Mouse (Mus musculus) lung, adult 18-20 months (tissue): ENCODE measurements around the gene Lyzl4.

Experiments used
- DNase-seq, 2 experiments: peaks; one replicate each; pipeline ENCODE4 v3.0.0; 2022; ENCODE audit warnings: mixed read lengths in 2 of 2

Gene Lyzl4

DNA sequence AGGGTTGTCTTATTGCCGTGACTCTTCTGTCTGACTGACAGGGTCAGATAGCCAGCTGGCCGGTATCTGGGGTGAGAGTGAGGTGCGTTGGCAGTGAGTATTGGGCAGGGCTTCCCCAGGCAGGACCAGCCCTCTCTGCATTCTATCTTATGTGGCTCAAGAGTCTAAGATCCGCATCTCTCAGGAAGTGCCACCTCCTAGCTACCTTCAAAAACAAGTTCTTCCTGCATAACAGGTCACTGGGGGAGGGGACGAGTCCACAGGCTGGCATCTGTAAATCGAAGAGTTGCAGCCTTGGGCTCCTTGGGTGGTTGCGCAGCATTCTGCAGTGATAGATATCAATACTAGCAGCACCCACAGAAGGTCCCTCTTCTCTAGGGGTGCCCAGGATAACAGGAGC is 5.1 kb upstream of the Lyzl4 start:
- peak in 1 of 2 experiments; percentile 48 for DNase-seq

DNA sequence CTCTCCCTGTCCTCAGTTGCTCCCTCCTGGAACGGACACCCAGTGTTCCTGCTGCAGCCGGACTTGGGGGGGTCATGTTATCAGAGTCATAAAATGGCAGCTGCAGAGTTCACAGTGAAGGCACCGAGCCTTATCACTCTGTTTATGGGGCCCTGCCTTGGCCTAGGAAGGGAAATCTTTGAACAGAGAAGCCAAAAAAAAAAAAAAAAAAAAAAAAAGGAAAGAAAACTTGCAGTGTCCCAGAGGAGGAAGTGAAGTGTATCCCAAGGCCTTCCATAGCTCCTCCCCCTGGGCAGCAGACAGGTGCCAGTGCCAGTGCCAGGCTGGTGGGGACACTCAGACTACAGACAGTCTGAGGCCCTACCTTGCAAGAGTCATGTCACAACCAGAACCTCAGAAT is 3.0 kb upstream of the Lyzl4 start:
- peak in 1 of 2 experiments; percentile 28 for DNase-seq

DNA sequence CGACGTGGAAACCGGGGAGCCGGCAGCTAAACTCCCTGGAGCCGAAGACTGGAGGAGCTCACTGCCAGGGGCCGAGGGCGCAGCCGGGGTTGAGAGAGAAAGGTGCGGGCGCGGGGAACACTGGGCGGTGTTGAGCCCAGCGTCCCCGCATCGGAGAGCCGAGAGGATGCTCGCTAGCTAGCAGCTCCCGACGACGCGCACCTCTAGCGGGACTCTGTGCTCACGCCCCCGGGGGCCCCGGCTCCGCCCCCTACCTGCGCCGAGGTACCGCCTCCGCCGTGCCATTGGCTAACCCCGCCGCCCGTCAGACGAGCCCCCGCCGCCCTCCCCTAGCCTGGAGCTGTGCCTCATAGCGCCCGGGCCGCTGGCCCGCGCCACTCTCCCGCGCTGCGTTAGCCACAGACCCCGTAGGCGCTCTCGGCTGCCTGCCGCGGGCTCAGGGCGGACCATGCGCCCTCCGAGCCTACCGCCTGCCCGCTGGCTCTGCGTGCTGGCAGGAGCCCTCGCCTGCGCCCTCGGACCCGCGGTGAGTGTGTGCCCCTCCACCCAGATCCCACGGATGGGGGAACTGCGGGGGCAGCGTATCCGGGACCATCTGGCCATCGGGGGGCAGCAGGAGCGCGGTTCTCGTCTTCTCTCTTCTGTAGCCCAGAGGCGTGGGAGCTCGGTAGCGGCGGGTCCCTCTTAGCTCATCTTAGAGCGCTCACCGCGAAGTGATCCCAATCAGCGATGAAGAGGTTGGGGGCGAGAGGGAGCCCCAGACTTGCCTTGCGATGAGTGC is 695 bp upstream of the Lyzl4 start, which contains the start of gene Vipr1:
Gene Vipr1 (plus strand): TSS at position 316 of the 781 bp plus-strand sequence.
- peak; percentile 86 to 87 for DNase-seq

DNA sequence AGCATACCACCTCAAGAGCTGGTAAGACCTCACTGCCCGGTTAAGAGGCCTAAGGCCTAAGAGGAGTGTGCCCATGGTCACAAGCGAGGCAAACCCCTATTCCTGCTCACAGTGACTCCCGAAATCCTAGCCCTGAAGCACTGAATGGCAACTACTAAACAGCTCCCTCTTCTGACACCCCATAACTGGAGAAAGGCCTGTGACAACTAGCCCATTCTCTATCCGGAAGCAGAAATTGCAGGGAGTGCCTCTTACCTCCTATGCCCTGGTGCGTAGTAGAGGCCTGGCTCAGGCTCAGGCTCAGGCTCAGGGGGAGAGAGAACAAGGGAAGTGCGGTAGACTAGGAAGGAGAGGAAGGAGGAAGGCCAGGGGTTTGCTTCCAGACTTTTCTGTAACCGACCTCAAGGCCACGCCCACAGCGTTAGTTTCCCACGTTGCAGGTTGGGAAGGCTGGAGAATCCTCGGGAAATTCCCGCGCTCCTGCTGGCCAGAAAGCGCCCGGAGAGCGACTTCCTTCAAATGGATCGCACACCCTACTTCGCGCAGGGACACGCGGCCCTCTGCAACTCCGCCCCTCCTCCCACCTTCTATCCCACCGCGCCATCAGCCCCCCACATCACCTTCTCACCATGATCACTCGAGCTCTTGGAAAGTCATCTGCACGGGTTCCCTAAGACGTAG is 521 bp downstream of the Lyzl4 start:
- peak; percentile 52 to 54 for DNase-seq

DNA sequence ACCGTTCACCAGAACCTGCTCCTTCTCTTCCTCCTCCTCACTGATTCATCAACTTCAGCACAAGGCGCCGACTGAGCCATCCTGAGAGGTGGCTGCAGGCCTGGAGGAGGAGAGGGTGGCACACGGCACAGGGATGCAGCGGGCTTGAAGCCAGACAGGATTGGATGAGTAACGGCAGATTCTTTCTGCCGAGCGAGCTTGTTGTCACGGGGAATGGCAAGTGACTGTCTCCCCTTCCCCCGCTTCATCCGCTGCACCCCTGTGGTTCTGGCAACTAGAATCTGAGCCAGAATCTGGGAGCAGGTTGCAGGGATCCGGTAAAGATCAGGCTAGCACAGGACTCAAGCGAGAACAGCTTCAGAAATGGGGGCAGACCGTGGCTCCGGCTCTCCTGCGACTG is 2.1 kb downstream of the Lyzl4 start:
- no peak for DNase-seq

DNA sequence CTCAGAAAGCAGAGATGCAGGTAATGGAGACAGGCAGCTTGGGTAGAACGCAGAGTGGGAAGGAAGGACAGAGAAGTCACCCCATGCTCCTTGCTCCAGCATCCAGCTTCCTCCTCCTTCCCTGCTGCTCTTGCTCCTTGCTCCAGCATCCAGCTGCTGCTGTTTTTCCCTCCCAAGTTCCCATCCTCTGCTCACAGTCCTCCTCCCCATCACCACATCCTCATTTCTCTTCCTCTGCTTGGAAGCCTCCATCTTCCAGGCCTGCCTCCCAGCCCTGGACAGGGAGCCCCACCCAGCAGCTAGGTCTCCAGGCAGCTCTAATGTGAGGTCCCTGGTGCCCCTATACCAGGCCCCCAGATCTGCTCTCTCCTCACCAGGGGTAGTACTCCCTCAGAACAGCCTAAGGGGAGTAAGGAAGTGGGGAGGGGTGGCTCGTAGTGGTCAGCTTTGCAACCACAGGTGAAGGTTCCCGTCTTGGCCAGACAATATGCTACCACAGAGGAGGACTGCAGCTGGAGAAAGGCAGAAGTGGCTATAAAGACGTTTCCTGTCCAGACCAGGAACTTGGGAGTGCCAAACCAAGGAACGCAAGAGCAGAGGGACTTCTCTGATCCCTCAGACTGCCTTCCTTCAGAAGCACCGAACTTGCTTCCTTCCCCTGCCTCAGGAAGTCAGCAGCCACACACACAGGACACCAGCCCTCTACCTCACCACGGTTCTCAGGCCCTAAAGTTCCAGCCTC is 5.9 kb downstream of the Lyzl4 start:
- DNase-seq: no peak

DNA sequence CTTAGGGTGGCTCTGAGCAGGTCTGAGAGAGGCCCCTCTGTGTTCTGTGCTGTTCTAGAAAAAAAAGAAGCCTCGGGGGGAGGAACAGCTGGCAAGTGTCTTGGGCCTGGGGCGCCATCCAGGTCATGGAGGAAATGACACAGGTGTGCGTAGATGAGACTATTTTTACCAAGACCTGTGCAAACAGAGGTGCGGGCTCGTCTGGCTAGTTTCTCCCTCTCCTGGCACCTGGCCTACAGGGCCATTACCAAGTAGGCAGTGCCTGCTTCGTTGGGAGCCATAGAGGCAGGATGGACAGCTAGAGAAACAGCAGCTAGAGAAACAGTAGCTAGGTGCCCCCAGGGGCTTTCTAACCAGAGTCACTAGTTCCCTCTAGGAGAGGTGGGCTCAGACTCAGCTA is 8.6 kb downstream of the Lyzl4 start:
- DNase-seq: peak; percentile 52 to 68

DNA sequence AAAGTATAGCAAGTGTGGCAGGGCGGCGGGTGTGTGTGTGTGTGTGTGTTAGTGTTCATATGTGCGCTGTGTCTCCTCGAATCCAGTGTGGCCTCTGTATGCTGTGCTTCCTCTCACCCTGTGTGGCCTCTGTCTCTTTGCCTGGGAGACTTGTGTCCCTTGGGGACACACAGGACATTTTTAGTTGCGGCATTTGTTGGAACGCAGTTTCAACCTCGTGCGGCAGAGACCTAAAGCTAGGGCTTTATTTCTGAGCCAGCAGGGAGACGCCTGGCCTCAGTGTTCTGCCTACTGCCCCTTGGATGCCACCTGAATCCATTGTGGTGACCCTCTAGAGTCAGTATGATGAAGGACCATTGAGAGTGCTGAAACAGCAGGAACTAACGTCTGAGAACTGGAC is 9.0 kb downstream of the Lyzl4 start:
- DNase-seq: no peak

DNA sequence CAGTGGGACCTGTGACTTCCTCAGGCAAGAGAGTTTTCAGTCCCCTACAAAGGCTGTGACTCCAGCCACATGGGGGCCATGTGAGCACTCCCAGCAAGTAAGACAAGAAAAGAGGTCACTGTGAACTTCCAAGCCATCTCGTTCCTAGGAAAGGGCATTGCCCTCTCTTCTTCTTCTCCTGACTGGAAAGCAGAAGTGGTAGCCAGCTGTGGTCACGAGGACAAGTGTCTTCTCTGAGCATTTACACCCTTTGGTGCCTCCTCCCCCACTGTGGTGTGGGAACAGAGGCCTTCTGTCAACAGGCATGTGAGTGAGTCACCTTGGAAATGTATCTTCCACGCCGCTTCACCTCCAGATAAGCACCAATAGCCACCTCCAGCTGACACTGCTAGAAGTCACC is 9.9 kb downstream of the Lyzl4 start:
- peak; percentile 50 to 52 for DNase-seq

DNA sequence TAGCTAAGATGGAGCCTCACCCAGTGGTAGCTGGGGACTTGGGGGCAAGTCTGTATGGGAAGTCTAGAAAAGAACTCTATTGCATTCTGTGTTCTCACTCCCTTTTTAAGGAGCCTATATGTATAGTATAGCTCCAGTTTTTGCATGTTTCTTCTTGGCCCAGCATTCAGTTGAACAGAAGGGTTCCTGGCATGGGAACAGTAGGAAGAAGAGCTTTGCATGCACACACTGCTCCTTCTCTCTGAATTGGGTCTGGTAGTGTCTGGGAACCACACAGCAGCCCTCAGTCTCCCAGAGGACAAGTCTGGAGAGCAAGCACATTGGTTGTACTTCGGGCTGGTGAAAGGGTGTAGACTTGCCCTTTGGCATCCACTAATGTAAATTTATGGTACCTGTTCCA is 11.3 kb downstream of the Lyzl4 start:
- DNase-seq: no peak

DNA sequence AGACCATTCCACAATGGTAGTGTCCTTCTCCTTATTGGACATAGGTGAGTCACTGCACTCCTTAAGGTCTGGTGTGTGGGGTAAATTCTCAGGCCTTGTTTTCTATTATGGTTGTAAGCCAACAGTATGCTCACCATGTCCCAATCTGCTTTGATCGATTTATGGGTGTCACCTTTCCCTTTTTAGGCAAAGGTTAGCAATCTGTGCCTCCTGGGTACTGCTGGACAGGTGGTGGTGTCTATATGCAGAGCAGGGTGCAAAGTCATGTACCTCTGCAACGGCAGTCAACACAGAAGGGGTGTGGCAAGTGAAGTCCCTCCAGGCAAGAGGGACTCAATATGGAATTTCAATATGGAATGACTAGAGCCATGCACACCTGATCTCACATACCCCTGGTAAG is 17.0 kb downstream of the Lyzl4 start:
- no peak for DNase-seq

DNA sequence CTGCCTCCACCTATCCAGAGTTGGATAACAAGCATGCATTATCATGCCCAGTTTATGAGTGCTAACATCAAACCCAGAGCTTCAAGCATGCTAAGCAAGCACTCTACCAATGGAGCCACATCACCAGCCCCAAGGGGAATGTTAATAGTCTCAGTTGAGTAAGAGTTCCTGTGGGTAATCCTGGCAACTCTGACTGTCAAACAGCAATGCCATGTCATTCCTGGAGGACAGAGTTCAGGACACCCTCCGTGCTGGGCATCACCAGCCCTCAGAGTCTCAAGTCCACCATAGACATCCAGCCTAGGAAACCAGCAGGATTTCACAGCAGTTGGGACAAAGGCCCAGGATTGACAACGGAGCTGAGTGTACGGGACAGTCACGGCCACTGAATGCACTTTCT is 18.7 kb downstream of the Lyzl4 start:
- no peak for DNase-seq

DNA sequence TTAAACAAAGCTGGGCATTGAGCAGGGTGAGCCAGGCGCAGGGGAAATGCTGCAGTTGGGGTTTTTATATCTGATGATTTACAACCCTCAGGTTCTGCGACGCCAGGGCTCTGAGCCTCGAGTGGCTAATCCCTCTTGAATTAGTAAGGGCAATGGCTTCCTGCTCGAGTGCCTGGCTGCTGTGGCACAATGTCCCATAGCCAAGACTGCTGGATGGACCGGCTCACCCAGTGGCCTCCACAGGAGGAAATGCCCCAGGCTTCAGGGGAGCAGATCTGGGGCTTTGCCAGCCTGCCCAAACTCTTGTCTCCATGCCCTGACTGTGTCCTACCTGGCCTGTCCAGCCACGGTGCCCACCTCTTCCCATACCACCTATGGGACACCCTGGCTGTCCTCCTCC is 22.5 kb downstream of the Lyzl4 start:
- peak; percentile 54 to 63 for DNase-seq

DNA sequence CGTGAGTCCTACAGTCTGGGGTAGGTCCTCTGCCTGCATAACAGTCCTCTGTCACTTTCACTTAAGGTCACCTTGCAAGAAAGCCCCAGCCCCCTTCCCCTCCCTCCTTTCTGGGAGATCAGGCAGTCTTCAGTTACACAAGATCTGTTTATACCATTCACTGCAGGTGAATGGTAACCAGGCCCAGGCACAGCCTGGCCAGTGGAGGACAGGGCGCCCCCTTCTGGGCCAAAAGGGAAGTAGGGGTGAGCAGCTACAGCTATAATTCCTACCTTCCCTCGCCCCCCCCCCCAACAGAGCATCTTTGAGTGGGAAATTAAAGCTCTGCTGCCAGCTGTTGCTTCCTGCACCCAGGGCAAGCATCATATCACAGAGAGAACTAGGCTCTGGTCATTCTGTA is 25.4 kb downstream of the Lyzl4 start:
- peak in 1 of 2 experiments; percentile 42 for DNase-seq

DNA sequence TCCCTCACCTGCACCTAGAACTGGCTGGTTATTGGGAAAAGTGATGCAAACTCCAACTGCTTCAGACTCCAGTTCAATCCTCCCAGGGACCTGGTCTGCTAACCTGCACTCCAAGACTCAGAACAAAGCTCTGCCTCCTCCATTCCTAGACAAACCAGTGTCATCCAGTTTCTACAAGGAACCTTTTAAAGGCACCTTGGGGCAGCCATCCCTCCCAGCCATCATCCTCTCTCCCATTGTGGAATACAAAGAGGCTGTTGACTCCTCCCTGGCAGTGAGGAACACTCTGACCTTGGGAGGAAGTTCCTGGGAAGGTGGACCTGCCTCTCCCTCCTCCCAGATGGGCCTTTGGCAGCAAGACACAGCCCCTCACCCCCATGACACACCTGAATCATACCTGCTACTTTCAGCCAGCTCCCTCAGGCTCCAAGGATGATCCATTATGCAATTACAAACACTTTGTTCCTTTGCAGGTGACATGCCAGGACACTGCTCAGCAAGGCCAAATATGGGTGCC is 27.6 kb downstream of the Lyzl4 start:
- DNase-seq: no peak

DNA sequence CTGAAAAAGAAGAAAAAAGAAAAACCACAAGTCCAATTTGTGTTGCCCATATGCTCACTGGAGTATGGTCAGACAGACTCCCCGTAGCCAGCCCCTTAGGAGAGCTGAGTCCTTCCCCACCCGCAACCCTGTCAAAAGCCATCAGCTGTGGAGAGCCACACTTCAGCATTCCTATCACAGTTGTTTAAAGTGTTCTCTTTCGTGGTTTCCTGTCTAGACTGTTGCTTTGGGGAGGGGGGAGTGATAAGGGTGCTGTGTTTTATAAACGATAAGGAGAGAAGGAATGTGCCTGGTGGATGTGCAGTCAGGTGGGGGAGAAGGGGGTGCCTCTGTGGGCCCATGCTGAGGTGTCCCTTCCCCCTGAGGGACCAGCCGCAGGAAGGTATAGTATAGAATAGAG is 28.7 kb downstream of the Lyzl4 start:
- no peak for DNase-seq

DNA sequence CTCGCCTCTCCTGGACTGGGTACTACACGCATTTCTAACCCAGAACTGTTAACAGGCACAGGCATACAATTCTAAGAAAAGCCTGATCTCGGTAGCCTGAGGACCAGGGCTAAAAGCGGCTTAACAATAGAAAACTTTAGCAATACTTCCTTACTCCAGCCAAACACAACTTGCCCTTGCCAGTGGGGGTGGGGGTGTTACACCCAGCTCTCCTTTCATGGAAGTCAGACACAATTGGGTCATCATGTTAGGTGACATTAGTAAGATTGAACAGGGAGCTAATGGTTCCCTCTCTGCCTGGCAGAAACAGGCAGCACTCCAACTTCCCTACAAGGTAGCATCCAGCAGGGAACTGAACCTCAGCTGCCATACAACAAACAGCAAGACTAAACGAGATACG is 32.5 kb downstream of the Lyzl4 start:
- DNase-seq: no peak

DNA sequence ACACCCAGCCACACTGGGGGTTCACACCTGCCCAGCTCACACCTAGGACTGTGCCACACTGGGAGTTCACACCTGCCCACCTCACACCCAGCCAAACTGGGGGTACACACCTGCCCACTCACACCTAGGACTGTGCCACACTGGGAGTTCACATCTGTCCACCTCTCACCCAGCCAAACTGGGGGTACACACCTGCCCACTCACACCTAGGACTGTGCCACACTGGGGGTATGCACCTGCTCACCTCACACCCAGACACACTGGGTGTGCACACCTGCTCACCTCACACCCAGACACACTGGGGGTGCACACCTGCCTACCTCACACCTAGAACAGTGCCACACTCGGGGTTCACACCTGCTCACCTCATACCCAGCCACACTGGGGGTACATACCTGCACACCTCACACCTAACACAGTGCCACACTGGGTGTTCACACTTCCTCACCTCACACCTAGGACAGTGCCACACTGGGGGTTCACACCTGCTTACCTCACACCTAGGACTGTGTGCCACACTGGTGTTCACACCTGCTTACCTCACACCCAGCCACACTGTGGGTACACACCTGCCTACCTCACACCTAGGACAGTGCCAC is 35.3 kb downstream of the Lyzl4 start:
- DNase-seq: no peak

DNA sequence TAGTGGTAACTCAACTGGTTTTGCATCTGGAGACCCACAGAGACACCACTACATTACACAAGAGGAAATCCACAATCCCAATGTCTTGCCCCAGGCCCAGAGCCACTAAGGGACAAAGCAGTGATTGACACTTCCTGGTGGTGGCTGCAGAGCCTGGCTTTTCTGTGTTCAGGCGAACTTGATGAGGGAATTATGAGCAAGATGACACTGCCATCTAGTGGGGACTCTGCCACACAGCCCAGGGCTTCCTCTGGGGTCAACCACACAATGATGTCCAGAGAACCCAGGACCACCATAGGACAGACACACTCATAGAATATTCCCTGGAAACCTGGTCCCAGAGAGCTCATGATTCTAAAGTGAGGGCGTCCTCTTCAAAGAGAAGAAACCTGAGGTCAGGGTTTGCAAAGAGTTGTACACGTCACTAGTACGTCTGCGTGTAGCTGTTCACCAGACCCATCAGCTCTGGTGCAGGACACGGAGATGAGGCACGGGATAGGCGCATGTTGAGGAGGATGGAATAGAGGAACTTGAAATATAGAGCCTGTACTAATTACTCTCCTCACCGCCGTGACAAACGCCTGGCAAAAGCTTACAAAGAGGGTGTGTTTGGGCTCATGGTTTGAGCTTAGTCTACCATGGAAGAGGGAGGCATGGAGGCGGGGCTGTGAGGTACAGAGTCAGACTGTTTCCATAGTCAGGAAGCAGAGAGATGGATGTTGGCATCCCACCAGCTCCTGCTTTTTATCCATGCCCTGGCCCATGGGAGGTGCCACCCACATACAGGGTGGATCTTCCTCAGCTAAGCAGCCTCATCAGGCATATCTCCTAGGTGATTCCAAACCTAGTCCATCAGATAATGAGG is 36.2 kb downstream of the Lyzl4 start:
- peak; percentile 61 to 73 for DNase-seq

DNA sequence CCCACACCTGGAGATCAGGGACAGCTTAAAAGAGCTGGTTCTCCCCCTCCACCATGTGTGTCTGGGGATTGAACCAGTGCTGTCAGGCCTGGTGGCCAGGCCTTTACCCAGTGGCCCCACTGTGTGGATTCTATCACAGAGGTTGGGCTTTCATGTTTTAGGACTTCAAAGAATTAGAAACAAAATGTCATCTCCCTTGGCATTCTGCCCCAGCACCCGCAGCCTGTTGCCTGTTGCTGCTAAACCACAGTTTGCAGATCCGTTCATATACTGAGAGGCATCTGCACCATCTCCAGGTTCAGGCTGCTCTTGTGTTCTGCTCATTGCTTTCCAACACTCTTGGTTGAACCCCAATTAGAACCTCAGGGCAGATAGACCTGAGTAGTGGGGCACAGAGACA is 39.5 kb downstream of the Lyzl4 start:
- no peak for DNase-seq

DNA sequence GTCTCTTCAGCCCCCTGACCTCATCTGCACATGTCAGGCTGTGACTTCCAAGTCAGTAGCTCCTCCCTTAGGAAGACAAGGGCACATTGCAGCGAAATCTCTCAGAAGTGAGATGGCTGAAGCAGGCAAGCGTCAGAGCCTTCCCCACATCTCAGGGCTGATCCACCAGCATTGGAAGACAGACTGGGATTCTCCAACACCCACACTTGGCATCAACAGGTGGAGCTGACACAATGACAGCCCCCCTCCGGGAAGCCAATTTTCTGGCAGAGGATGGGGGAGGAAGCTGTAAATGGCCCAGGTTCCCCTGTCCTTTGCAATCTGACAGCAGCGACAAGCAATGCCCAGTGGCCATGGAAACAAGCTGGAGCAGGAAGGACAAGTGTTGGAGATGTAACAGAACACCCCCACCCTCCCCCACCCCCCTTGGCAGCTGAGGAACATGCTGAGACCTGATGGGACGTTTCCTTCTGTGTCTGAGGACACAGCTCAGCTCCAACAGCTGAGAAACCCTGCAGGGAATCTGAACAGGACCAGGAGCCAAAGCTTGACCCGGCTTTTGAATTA is 41.0 kb downstream of the Lyzl4 start:
- DNase-seq: no peak
